Mouse (Mus musculus): ENCODE results near the gene Ubash3b.

The Ubash3b gene

DNA sequence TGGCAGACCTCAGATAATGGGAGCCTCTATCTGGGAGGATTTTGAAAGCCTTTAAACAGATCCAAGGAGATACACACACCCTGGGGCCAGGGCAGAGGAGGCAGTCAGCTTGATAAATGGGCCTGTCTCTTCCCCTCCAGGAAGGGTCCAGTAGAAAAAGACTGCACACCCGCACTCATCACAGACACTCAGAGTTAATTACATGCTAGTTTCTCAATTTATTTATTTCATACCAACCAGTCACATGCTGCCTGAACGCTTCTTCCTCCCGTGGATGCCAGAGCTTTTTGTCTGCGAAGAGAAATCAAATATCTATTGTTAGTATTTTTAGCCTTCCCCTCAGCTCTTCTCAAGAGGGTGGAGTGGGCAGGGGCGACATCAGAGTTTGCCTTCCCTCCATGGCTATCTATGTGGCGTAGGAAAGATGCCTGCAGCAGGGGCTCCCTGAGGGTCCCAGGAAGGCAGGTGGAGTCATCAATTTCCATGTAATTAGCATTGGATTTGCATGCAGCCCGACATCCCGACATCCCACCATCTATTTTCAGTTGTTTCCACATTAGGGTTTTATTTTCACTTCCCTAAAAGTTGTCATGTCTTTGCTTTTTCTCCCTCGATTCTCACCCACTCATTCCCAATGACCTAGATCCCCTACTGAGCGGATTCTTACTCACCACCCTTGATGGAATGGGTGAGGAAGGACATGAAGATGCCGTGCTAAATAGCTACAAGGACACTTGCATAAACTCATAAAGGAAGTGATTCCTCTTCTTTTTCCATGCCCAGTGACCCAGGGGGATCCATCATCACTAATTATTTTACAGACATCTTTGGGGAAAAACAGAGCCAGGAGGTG is 110.2 kb downstream of the Ubash3b start:
- no peak for DNase-seq (ENCODE audit: low spot score)

DNA sequence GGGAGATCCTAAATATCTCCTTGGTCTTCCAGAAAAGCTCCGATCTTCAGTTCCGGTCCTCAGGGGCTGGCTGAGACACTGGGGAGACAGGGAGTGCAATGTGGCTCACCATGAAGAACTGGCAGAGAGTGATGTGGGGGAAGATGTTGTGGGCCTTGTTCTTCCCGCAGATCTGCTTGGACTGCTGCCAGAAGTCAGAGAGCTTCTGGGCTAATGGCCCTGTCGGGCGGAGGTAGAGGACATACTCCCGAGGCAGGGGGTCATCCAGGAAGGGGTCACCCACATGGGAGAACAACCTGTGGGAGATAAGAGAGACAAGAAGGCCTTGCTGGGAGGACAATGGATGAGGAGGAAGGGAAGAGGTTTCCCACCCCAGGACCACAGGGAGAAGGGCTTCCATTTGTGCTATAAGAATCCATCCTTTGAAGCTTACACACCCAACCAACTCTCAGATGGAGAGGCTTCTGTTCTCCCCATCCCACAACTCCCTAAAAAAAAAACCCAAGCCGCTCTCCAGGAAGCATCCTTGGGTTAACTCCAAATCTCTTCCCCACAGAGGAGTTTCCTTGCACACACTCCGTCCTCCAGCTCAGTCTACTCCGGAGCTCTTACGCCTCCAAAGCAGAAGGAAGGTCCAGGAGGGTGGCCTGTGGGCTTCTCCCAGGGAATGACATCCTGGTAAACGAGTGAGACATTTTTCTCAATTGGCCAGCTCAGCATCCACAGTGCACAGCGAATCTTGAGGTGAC is 111.0 kb downstream of the Ubash3b start:
- DNase-seq (ENCODE audit: low spot score) = no peak

DNA sequence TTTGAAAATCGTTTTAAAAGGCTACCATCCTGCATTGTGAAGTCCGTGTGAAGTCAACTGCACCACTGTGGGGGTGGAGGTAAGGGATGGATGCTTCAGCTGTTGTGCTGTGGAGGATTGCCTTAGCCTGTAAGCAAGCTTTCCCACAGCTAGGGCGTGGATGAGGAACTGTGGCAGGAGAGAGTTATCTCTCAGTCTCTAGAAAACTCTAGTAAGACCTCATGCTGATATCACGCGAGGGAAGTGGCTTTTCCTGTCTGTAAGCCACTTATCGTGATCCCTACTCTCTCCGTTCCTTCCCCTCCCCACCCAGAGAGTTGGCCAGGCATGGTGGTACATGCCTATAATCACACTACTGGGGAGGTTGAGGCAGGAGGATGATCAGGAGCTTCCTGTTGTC is 112.2 kb downstream of the Ubash3b start:
- no peak for DNase-seq (ENCODE audit: low spot score)

DNA sequence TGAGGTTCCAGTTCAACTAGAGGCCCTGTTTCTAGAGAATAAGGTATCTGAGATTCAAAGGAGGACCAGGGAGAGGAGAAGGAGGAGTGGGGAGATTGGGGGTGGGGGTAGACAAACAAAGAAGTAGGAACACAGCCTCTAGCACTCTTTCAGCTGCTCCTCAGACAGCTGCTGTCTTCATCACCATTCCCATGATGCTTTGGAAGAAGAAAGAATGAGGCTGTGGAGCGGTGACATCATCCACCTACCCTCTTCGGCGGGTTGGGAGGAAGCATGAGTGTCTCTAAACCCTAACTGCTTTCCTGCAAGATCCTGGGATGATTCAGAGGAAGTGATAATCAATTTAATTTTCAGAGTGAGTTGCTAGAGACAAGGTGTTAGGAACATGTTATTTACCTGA is 112.7 kb downstream of the Ubash3b start:
- no peak for DNase-seq (ENCODE audit: low spot score)

DNA sequence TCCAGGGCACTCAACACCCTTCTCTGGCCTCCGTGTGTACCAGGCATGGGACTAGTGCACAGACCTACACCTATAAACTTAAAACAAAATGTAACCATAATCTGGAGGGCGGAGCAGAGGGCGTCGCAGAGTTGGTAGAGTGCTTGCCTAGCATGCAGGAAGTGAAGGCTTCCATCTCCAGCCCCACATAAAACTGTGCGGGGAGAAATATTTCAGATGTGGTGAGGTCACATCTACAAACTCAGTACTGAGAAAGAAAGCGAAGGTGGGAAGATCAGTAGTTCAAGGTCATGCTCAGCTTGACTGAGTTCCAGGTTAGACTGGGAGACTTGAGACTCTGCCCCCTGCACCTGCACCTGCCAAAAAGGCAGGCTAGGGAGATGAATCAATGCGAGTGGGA is 113.3 kb downstream of the Ubash3b start:
- no peak for DNase-seq (ENCODE audit: low spot score)

DNA sequence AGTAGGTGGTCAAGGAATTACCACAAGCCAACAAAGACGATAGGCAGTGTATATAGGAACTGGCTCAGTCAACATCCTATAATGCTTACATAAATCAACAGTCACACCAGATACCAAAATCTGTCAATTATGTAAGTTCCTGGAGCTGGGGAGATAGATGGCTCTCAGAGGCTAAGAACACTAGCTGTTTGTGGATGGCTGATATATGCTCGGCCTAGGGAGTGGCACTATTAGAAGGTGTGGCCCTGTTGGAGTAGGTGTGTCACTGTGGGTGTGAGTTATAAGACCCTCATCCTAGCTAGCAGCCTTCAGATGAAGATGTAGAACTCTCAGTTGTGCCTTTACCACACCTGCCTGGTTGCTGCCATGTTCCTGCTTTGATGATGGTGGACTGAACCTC is 113.8 kb downstream of the Ubash3b start:
- DNase-seq (ENCODE audit: low spot score) = no peak

DNA sequence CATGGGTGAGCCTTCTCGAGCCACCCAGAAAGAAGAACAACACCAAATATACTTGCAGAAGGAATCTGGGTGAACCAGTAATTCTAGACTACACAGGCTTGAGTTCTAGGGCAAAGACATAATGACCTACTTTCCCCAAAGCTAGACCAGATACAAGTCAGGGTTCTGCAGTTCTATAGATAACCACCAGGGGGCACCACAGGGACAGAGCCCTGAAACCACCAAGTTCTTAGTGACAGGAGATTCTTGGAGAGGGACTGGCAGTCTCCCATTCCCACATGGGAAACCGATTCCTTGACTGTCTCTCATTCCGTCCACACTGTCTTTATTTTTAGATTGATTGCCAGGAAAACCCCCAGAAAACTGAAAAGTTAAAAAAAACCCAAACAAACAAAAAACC is 116.9 kb downstream of the Ubash3b start:
- DNase-seq (ENCODE audit: low spot score) = peak; percentile 62

DNA sequence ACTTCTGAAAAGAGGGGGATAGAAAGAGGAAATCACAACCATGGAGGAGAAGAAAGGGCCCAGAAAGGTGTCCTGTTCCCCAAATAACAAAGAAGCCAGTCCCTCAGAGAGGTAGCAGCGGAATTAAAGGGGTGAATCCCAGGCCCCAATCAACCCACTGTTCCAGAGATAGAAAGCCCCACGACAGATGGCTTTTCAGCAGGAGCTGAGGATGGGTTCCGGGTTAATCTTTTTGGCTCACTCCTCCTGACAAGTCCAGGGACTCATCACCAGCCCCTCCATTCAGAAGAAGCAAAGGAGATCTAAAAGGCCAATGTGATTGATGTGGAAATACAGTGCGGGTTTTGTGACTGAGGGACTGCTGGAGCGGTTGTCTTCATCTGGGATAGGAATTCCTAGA is 117.9 kb downstream of the Ubash3b start:
- no peak for DNase-seq (ENCODE audit: low spot score)

DNA sequence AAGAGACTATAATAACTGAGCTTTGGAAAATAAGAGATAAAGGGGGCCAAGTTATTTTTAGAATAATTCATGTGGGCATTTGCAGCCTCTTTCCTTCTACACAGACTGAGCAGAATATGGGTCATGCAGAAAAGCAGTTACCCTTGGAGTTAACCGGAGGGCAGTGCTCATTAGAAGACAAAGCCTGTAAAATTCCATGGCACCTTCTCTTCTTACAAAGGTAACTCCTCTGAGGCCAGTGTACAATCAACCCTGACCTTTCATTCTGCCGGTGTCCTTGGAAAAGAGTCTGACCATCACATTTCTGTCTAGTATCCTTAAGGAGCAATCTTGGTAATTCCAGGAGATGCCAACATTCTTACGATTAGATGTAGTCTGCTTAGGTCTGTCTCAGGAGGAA is 120.1 kb downstream of the Ubash3b start:
- no peak for DNase-seq (ENCODE audit: low spot score)

DNA sequence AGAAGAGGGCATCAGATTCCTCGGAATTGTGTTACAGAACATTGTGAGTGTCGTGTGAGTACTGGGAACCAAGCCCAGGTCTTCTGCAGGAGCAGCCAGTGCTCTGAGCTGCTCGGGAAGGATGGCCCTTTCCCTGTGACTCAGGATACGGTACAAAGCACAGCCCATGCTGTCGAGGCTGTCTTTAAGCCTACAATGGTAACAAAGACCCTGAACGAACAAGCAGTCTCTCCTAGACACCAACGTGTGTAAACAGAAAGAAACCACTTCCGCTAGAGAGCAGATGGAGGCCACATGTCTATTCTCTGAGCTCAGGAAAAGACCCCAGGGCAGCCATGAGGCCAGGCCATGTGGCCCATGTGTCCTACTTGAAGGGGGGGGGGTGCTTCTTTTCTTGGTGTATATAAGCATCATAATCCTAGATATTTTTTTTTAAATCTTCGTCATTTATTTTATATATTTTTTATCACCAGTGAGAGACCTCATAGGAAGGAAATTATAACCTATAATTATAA is 123.3 kb downstream of the Ubash3b start:
- DNase-seq (ENCODE audit: low spot score) = no peak

DNA sequence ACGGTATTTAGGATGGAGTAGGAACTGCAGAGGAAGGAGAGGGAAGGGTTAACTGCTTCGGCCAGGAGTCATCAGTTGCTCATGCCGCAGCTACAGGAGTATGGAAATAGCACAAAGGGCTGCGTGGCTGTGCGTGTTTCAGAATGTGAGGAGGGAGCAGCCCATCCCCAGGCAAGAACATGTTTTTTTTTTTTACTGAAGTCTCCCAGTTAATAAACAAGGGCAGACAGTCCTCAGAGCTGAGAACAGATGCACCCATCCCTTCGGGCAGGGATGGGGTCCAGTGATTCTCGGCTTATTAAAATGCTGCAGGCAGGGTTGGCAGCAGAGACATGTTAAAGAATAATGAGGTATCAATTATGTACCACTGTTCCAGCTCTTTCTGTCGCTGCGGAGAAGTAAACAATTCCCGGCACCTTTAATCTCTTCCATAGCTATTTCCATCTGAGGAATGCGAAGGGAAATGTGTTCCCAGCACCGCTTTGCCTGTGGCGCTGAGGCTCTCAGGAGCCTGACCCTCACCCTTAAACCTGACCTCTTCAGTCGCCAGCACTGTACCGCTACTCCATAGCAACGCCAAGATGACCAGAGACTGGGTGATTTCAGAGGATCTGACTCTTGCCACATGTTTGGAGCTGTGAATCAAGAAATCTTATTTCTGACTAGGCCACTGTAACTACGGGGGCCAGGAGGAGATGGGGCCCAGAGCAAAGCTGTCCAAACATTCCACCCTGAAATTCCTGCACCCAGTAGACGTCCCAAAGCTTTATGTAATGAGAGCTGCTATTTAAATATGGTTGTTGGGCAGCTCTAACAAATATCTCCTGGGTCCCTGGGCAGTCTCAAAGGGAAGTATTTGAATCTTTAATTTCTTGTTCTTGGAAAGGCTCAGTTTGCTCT is 129.7 kb downstream of the Ubash3b start:
- DNase-seq (ENCODE audit: low spot score) = no peak

DNA sequence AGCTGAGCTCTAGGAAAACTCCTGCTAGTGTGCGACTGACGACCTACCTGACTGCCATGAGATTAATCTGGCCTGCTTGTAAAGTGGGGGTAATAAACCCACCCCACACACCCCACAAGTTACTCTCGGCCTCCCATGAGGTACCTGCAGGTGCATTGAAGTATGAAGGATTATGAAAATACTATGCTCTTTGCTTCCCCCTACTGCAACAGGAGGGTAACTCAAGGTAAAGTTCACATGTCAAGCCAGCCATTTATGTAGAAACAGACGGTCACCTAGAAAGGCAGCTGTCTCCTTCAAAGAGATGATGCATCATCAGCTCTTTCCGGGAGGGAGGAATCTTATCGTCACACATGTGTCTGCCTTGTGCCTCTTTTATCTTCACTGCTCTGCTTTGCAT is 131.7 kb downstream of the Ubash3b start:
- DNase-seq (ENCODE audit: low spot score) = no peak

DNA sequence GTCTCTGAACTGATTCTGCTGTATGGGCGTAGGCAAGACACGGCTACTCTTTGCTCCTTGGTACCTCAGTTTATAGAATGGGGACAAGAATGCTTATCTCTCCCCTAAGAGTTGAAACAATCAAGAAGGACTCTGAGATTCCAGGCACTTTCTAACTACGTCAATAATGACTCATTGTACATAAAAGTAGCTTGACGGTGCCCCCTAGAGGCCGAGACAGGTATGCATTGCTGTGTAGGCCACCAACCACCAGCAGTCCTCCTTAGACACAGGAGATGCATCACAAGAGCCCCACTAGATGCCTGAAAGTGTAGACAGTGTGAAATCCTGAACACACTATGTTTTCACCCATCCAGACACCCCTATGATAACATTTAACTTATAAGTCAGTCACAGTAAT is 133.0 kb downstream of the Ubash3b start:
- DNase-seq (ENCODE audit: low spot score) = no peak

DNA sequence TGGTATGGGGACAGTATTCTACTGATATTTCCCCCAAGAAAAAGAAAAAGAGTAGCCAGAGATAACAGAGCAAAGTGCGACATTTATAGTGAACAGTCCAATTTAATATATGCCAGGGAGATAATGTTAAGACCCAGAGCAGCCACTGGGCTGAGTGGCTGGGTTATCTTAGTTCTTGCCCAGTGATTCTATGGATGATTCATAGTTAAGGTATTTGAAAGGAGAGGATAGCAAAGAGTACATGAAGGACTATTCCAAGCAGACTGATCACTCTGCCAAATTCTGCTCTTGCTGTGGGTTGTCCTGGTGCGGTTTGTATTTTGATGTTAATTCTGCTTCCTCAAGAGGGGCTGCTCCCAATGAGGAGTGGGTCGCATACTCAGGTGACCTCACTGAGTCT is 139.8 kb downstream of the Ubash3b start:
- no peak for DNase-seq (ENCODE audit: low spot score)

DNA sequence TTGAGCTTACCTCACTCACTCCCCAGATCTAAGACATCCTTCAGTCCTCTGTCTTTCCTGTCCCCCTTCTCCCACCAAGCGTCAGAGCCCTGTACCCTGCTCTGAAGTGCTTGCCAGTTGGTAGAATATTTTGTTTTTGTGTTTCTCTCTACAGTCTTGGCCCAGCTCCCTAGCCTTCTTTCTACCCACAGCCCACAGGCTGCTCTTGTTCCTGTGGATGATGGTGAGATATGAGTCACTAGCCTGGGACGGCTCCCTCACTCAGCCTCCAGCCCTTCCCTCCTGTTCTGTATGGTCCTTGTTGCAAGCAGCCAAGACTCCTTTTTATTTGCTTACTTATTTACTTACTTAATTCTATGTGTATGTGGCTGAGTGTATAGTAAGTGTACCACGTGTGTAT is 141.0 kb downstream of the Ubash3b start:
- DNase-seq (ENCODE audit: low spot score) = no peak

DNA sequence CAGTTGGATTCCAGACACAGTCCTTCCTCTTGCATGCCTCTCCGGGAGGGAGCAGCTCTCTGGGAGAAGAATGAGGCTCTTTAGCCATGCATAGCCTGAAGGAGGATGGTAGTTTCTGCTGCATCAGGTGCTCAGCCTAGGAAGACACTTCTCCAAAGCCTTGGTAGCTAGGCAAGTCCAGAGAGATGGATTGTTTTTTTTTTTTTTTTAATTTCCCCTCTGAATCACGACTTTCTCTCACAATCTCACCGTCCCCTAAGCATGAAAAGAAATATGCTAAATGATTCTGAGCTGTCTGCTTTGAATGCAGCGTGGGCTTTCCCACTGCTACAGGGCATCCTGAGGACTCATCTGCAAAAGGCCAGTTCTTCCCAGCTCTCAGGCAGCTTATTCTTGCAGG is 147.0 kb downstream of the Ubash3b start:
- no peak for DNase-seq (ENCODE audit: low spot score)

DNA sequence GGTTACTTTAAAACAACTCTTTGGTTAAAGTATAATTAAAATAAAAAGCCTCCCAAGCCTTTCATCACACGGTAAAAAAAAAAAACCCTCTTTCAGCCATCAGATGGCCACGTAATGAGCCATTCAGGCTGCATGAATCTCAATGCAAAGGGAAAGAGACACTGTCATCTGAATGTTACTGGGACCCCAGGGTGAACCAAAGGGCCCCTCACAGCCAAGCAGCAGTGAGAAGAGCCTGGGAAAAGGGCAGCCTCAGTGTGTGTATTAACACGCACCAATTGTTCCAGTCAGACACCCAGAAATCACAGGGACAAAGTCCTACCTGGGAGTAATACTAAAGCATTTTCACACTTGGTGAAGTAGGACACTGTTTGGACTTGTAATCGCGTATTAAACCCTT is 149.0 kb downstream of the Ubash3b start:
- no peak for DNase-seq (ENCODE audit: low spot score)

DNA sequence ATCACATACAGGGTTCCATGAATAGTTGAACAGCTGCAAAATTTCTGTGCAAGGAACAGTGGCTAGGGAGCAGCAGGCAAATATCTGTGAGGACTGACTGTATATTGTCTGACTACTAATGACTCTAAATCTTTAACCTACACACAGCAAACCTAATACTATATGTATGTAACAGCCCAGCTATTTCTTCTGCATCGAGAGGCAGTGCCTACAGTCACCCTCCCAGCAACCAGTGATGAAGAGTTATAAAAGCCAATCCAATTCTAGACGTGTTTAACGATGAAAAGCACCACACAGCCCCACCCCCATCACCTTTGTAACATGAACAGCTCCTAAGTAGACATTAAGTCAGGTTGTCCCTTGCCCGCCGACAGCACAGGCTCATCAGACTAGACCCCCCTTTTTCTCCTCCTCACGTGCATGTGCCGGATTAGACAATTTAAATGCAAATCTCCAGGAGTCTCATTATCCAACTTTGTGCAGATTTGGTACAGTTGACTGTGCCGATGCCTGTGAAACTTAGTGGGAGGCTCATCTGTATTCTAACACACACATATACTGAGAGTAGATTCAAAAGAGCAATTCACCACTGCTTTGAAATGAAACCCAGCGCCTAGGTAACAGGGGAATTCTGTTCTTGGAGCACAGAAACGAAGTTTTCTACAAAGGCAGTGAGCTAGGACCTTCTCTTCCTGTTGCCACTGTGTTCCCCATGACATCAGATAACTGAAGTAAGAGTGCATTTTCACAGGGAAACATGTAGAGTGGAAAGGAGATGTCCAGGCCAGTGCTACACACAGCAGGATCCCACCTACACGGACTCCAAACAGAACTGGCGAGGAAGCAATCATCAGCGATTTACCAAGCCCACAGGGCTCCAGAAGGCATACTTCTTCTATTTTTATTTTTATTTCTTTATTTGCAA is 149.7 kb downstream of the Ubash3b start:
- no peak for DNase-seq (ENCODE audit: low spot score)

DNA sequence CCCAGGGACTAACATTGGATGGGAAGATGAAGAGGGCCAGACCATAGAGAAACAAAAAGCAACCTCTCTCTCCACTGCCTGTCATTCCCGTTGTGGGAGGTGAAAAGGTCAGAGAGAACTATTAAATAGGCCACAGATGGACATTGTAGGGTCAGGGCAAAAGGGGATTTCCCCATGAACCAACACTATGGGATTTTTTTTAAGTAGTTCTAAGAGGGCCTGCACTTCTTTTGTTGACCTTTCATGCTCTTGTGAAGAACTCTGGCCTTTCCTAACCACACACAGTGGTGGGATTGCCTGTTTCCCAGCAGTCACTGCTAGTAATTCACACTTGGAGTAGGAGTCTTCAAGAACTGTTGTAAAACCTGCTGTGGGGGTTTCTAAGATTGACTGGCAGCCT is 153.7 kb downstream of the Ubash3b start:
- no peak for DNase-seq (ENCODE audit: low spot score)

DNA sequence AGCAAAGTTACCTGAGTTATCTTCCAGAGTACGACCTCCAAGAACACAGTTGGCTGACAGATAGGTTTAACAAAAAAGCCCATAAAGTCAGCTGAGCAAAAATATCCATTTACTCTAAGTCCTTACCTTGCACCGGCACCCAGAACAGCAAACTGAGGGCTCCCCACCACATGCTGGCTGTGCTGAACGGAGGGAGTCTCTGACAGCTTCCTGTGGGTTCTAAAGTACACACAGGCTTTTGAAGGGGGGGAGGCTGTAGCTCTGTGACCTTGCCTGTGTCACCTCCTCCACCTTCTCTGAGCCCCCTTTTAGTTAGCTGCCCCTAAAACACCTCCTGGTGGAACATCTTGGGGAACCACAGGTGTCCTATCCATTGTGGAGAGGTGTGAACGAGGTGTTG is 157.1 kb downstream of the Ubash3b start, which contains the start of gene Crtam:
Crtam (minus strand) TSS at position 214 of the 400 bp plus-strand sequence.
- no peak for DNase-seq (ENCODE audit: low spot score)

DNA sequence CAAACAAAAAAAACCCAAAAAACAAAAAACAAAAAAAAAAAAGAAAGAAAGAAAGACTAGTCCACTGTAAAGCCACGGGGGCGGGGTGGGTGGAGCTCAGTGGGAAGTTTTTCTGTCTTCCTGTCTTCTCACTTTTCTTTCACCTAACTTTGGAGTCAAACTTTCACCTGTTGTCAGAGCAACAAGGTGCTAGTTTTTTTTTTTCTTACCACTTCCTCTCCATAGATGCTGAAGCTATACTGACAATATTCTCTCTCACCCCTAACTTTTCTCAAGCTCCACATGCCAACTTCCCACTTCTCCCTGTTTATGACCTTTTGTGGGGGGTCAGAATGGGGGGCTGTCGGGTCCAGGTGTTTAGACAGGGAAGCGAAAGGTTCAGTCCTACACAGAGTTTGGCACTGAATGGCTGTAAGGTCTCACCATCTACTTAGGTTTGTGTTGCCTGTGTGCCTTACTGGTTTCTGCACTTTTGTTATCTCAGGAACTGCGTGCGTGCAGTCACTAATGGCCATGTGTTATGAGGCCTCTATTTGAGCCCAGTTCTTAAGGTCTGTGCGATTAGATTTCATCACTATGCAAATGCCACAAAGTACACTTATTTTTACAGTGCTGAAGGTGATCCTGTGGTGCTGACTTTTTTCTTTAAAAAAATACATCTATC is 164.2 kb downstream of the Ubash3b start:
- no peak for DNase-seq (ENCODE audit: low spot score)
